Mouse (Mus musculus) ES-E14 (cell line): ENCODE results near the gene Als2cr12.

ENCODE experiments used
- CHD2 ChIP-seq: IDR thresholded peaks from 2 replicates; pipeline ENCODE4 v1.6.1; 2014; ENCODE audit warnings: mild to moderate bottlenecking, low read depth, low read length, inconsistent platforms
- ZNF384 ChIP-seq: IDR thresholded peaks from 2 replicates; pipeline ENCODE4 v1.6.1; 2012; ENCODE audit warnings: low read depth, low read length, inconsistent platforms

- TF ChIP-seq CHD2 (no peak), ZNF384 (no peak)
Measured at GRCm38 (mm10) chr1:58714361-58714760, 18.6 kb upstream of the Als2cr12 start.
